Mouse (Mus musculus) hindbrain, embryonic 13.5 days (tissue): ENCODE measurements around the gene Stn1. TPM values are rescaled to one million over a fixed set of nuclear protein-coding genes. Genes with fewer than 3 reads are reported as not detected.
"Not testable (repeated sequence)": the region's sequence is repeated elsewhere in the genome, so short reads cannot be mapped to it uniquely, and the experiment has no call there.

Source experiments
- ATAC-seq: fragments of 200-750 bp; cut with Nextera tagmentation; 2 replicates; pipeline ENCODE4 v1.8.0; 2017; ENCODE audit warnings: moderate TSS enrichment; ENCODE audit not compliant: low FRiP score
- H3K27ac ChIP-seq: fragments of 300-500 bp; sonication (generic); 2 replicates; pipeline ENCODE4 v1.5.1; 2015; ENCODE audit warnings: inconsistent platforms, mild to moderate bottlenecking, moderate library complexity
- H3K27me3 ChIP-seq: fragments of 300-500 bp; sonication (generic); 2 replicates; pipeline ENCODE4 v1.6.1; 2015; ENCODE audit warnings: mild to moderate bottlenecking, inconsistent platforms
- H3K36me3 ChIP-seq: fragments of 300-500 bp; sonication (generic); 2 replicates; pipeline ENCODE4 v1.6.1; 2015; ENCODE audit warnings: mild to moderate bottlenecking, inconsistent platforms
- H3K4me1 ChIP-seq: fragments of 300-500 bp; sonication (generic); replicated peaks from 2 replicates; pipeline ENCODE4 v1.6.1; 2015; ENCODE audit warnings: inconsistent platforms
- H3K4me2 ChIP-seq: fragments of 300-500 bp; sonication (generic); 2 replicates; pipeline ENCODE4 v1.6.1; 2015; ENCODE audit warnings: inconsistent platforms, mild to moderate bottlenecking, moderate library complexity
- H3K4me3 ChIP-seq: fragments of 300-500 bp; sonication (generic); 2 replicates; pipeline ENCODE4 v1.5.1; 2015; ENCODE audit warnings: mild to moderate bottlenecking, inconsistent platforms
- H3K9ac ChIP-seq: fragments of 300-500 bp; sonication (generic); 2 replicates; pipeline ENCODE4 v1.6.1; 2015; ENCODE audit warnings: mild to moderate bottlenecking, inconsistent platforms
- H3K9me3 ChIP-seq: fragments of 300-500 bp; sonication (generic); 2 replicates; pipeline ENCODE4 v1.6.1; 2016; ENCODE audit warnings: inconsistent platforms
- WGBS: fragments of 180-500 bp; shearing (Covaris S2); methylation state at CpG from one replicate; pipeline ENCODE4 v1.1.7; 2015; 5-methylcytosine and 5-hydroxymethylcytosine counted together
- polyA plus RNA-seq: library from polyadenylated mRNA; unstranded; fragments of >200 nt; fragmentation: Nextera tagmentation; extraction: Ambion mirVana; gene quantifications from 2 replicates; pipeline ENCODE4 v1.2.1, GENCODE M21; 2015

The Stn1 gene
- polyA plus RNA-seq = 34.6 and 35.1 TPM in 2 replicates

GRCm38 (mm10) chr19:47537300-47537792 is at the start of gene Stn1:
TSS of gene Stn1 (minus strand) at chr19:47537507.
- H3K4me3 ChIP-seq = peak within 1 kb of the TSS; percentile 51
- WGBS = 1% methylated on average over 10 of the region's 10 CpGs
- peak; percentile 65 for ATAC-seq
- peak within 1 kb of the TSS; percentile 73 for H3K9ac ChIP-seq
- peaks cover 25% of the 10 kb centered on the region for H3K4me1 ChIP-seq
- H3K27me3 ChIP-seq = no peaks in the 10 kb centered on the region
- H3K4me2 ChIP-seq = peak within 1 kb of the TSS; percentile 63
- H3K9me3 ChIP-seq = no peaks in the 10 kb centered on the region
- H3K36me3 ChIP-seq = peaks cover 8% of the 10 kb centered on the region
- peak within 1 kb of the TSS; percentile 72 for H3K27ac ChIP-seq

GRCm38 (mm10) chr19:47587009-47587408 is 49.7 kb upstream of the Stn1 start:
- no peaks in the 10 kb centered on the region for H3K27me3 ChIP-seq
- no peak overlapping the region for H3K9ac ChIP-seq
- H3K9me3 ChIP-seq = no peaks in the 10 kb centered on the region
- no peak overlapping the region for H3K4me3 ChIP-seq
- 100% methylated on average over 1 of the region's 1 CpGs for WGBS
- peaks cover 12% of the 10 kb centered on the region for H3K4me1 ChIP-seq
- no peak overlapping the region for H3K4me2 ChIP-seq
- H3K27ac ChIP-seq = no peak overlapping the region
- no peaks in the 10 kb centered on the region for H3K36me3 ChIP-seq
- ATAC-seq = no peak

GRCm38 (mm10) chr19:47585772-47586171 is 48.5 kb upstream of the Stn1 start:
- Histone ChIP-seq H3K9me3 (no peaks in the 10 kb centered on the region), H3K4me1 (peaks cover 24% of the 10 kb centered on the region), H3K9ac (no peak overlapping the region), H3K4me2 (no peak overlapping the region), H3K4me3 (no peak overlapping the region), H3K27ac (no peak overlapping the region), H3K36me3 (no peaks in the 10 kb centered on the region), H3K27me3 (no peaks in the 10 kb centered on the region)
- 88% methylated on average over 1 of the region's 1 CpGs for WGBS
- no peak for ATAC-seq

- peak overlapping the region; percentile 83 for H3K4me3 ChIP-seq
- H3K4me1 ChIP-seq = peaks cover 25% of the 10 kb centered on the region
- H3K36me3 ChIP-seq = no peaks in the 10 kb centered on the region
- peak; percentile 82 for ATAC-seq
- H3K9me3 ChIP-seq = no peaks in the 10 kb centered on the region
- H3K4me2 ChIP-seq = peak overlapping the region; percentile 97
- peak overlapping the region; percentile 88 for H3K9ac ChIP-seq
- no peaks in the 10 kb centered on the region for H3K27me3 ChIP-seq
- under 1% methylated on average over 91 of the region's 96 CpGs for WGBS
- H3K27ac ChIP-seq = peak overlapping the region; percentile 95
These were observed 42.7 kb upstream of the Stn1 start for GRCm38 (mm10) chr19:47579788-47580631.

- peak within 1 kb of the TSS; percentile 83 for H3K4me3 ChIP-seq
- ATAC-seq = peak; percentile 96
- under 1% methylated on average over 78 of the region's 83 CpGs for WGBS
These were observed 42.0 kb upstream of the Stn1 start, which contains the start of gene Slk for GRCm38 (mm10) chr19:47579225-47579787. TSS of gene Slk (plus strand) at chr19:47579678.

GRCm38 (mm10) chr19:47578581-47579224 is 41.4 kb upstream of the Stn1 start:
- no peaks in the 10 kb centered on the region for H3K36me3 ChIP-seq
- WGBS = 19% methylated on average over 13 of the region's 13 CpGs
- H3K4me1 ChIP-seq = peaks cover 25% of the 10 kb centered on the region
- no peak for ATAC-seq
- peak overlapping the region; percentile 95 for H3K27ac ChIP-seq
- H3K9ac ChIP-seq = peak overlapping the region; percentile 88
- peak overlapping the region; percentile 83 for H3K4me3 ChIP-seq
- no peaks in the 10 kb centered on the region for H3K9me3 ChIP-seq
- H3K27me3 ChIP-seq = no peaks in the 10 kb centered on the region
- peak overlapping the region; percentile 97 for H3K4me2 ChIP-seq

More at GRCm38 (mm10) chr19:47579225-47579787, 42.0 kb upstream of the Stn1 start, which contains the start of gene Slk:
- H3K27ac ChIP-seq = peak within 1 kb of the TSS; percentile 95
- H3K4me2 ChIP-seq = peak within 1 kb of the TSS; percentile 97
- no peaks in the 10 kb centered on the region for H3K36me3 ChIP-seq
- H3K9me3 ChIP-seq = no peaks in the 10 kb centered on the region
- H3K9ac ChIP-seq = peak within 1 kb of the TSS; percentile 88
- no peaks in the 10 kb centered on the region for H3K27me3 ChIP-seq
- H3K4me1 ChIP-seq = peaks cover 25% of the 10 kb centered on the region

- Histone ChIP-seq H3K27ac (no peak overlapping the region), H3K4me1 (peaks cover 3% of the 10 kb centered on the region), H3K9me3 (no peaks in the 10 kb centered on the region), H3K36me3 (no peaks in the 10 kb centered on the region), H3K4me2 (no peak overlapping the region), H3K27me3 (no peaks in the 10 kb centered on the region), H3K4me3 (no peak overlapping the region), H3K9ac (no peak overlapping the region)
- 86% methylated on average over 3 of the region's 3 CpGs for WGBS
- ATAC-seq = no peak
These were observed 36.4 kb upstream of the Stn1 start for GRCm38 (mm10) chr19:47573718-47574117.

GRCm38 (mm10) chr19:47571981-47572380 is 34.7 kb upstream of the Stn1 start:
- H3K36me3 ChIP-seq, H3K9me3 ChIP-seq, ATAC-seq, H3K27me3 ChIP-seq, H3K4me1 ChIP-seq, H3K27ac ChIP-seq, H3K9ac ChIP-seq, H3K4me3 ChIP-seq, H3K4me2 ChIP-seq: not testable (repeated sequence)
- WGBS = 60% methylated on average over 4 of the region's 4 CpGs

GRCm38 (mm10) chr19:47570042-47570441 is 32.7 kb upstream of the Stn1 start:
- no peaks in the 10 kb centered on the region for H3K36me3 ChIP-seq
- H3K27ac ChIP-seq = no peak overlapping the region
- ATAC-seq = no peak
- 94% methylated on average over 5 of the region's 5 CpGs for WGBS
- no peaks in the 10 kb centered on the region for H3K27me3 ChIP-seq
- peaks cover 3% of the 10 kb centered on the region; the same call in 1 of the 2 replicates for H3K4me1 ChIP-seq
- H3K4me2 ChIP-seq = no peak overlapping the region
- H3K9me3 ChIP-seq = no peaks in the 10 kb centered on the region
- no peak overlapping the region for H3K4me3 ChIP-seq
- H3K9ac ChIP-seq = no peak overlapping the region

GRCm38 (mm10) chr19:47565994-47566393 is 28.7 kb upstream of the Stn1 start:
- ATAC-seq = no peak
- Histone ChIP-seq H3K27ac (no peak overlapping the region), H3K36me3 (no peaks in the 10 kb centered on the region), H3K9me3 (no peaks in the 10 kb centered on the region), H3K4me3 (no peak overlapping the region), H3K27me3 (no peaks in the 10 kb centered on the region), H3K4me2 (no peak overlapping the region), H3K4me1 (peaks cover 5% of the 10 kb centered on the region; the same call in 1 of the 2 replicates), H3K9ac (no peak overlapping the region)
- 87% methylated on average over 8 of the region's 8 CpGs for WGBS

- no peaks in the 10 kb centered on the region for H3K27me3 ChIP-seq
- no peak for ATAC-seq
- no peak overlapping the region for H3K4me2 ChIP-seq
- peaks cover 5% of the 10 kb centered on the region; the same call in 1 of the 2 replicates for H3K4me1 ChIP-seq
- H3K36me3 ChIP-seq = no peaks in the 10 kb centered on the region
- WGBS = 54% methylated on average over 17 of the region's 17 CpGs
- H3K27ac ChIP-seq = no peak overlapping the region
- H3K4me3 ChIP-seq = no peak overlapping the region
- H3K9ac ChIP-seq = 0 out of 2 replicates have a peak overlapping the region, but pooled peaks have one; percentile 2
- no peaks in the 10 kb centered on the region for H3K9me3 ChIP-seq
These were observed 27.8 kb upstream of the Stn1 start for GRCm38 (mm10) chr19:47565031-47565654.

GRCm38 (mm10) chr19:47563715-47564114 is 26.4 kb upstream of the Stn1 start:
- Histone ChIP-seq H3K9ac (no peak overlapping the region), H3K4me1 (peaks cover 5% of the 10 kb centered on the region; the same call in 1 of the 2 replicates), H3K4me2 (no peak overlapping the region), H3K9me3 (no peaks in the 10 kb centered on the region), H3K36me3 (no peaks in the 10 kb centered on the region), H3K27me3 (no peaks in the 10 kb centered on the region), H3K4me3 (no peak overlapping the region), H3K27ac (no peak overlapping the region)
- WGBS = 85% methylated on average over 13 of the region's 13 CpGs
- ATAC-seq = no peak
